Mouse (Mus musculus) CH12.LX (cell line): Measurements from ENCODE around the gene Pcbp2.

ENCODE experiments used
- CTCF ChIP-seq, 2 experiments: IDR thresholded peaks in 1 of 2; conservative IDR thresholded peaks in 1 of 2; 2 replicates each; pipeline ENCODE4 v1.5.1; 2011 to 2012; ENCODE audit warnings: low read depth in 2 of 2, low read length in 2 of 2, improper control_type of control experiment in 1 of 2, inconsistent platforms in 1 of 2, mild to moderate bottlenecking in 1 of 2, moderate library complexity in 1 of 2
- E2F4 ChIP-seq: IDR thresholded peaks from 2 replicates; pipeline ENCODE4 v1.6.1; 2011; ENCODE audit warnings: low read depth, low read length, improper control_type of control experiment; ENCODE audit not compliant: insufficient replicate concordance
- EP300 ChIP-seq: IDR thresholded peaks from 2 replicates; pipeline ENCODE4 v1.6.1; 2011; ENCODE audit warnings: low read length, improper control_type of control experiment
- KAT2A ChIP-seq: IDR thresholded peaks from 2 replicates; pipeline ENCODE4 v1.6.1; 2012; ENCODE audit warnings: low read length, improper control_type of control experiment, inconsistent platforms; ENCODE audit not compliant: insufficient replicate concordance
- MAFK ChIP-seq: IDR thresholded peaks from 2 replicates; pipeline ENCODE4 v1.6.1; 2011; ENCODE audit warnings: low read length, improper control_type of control experiment; ENCODE audit not compliant: insufficient replicate concordance
- MXI1 ChIP-seq: IDR thresholded peaks from 2 replicates; pipeline ENCODE4 v1.6.1; 2011; ENCODE audit warnings: mild to moderate bottlenecking, low read depth, low read length, improper control_type of control experiment
- NELFE ChIP-seq: IDR thresholded peaks from 2 replicates; pipeline ENCODE4 v1.6.1; 2011; ENCODE audit warnings: low read depth, low read length, improper control_type of control experiment
- POLR2A ChIP-seq: IDR thresholded peaks from 2 replicates; pipeline ENCODE4 v1.6.1; 2011; ENCODE audit warnings: low read depth, mild to moderate bottlenecking, improper control_type of control experiment, low read length
- RAD21 ChIP-seq: IDR thresholded peaks from 2 replicates; pipeline ENCODE4 v1.6.1; 2011; ENCODE audit warnings: low read depth, mild to moderate bottlenecking, low read length, improper control_type of control experiment, moderate library complexity
- SIN3A ChIP-seq: IDR thresholded peaks from 2 replicates; pipeline ENCODE4 v1.6.1; 2012; ENCODE audit warnings: low read length, improper control_type of control experiment, inconsistent platforms
- SMC3 ChIP-seq: IDR thresholded peaks from 2 replicates; pipeline ENCODE4 v1.6.1; 2011; ENCODE audit warnings: low read depth, low read length, improper control_type of control experiment
- UBTF ChIP-seq: IDR thresholded peaks from 2 replicates; pipeline ENCODE4 v1.6.1; 2012; ENCODE audit warnings: low read depth, mild to moderate bottlenecking, inconsistent platforms, low read length, improper control_type of control experiment, moderate library complexity

- TF ChIP-seq EP300, result no peak
- TF ChIP-seq POLR2A, result no peak
- TF ChIP-seq CTCF (conservative IDR thresholded peaks at IDR 0.05 in 1 of 2, IDR thresholded peaks at IDR 0.05 in 1 of 2; ENCODE audit: low read depth in 2 of 2, low read length in 2 of 2), result no peak
- no peak for TF ChIP-seq SIN3A
- TF ChIP-seq RAD21, result no peak
- no peak for TF ChIP-seq E2F4
- TF ChIP-seq UBTF, result no peak
- no peak for TF ChIP-seq MXI1
- TF ChIP-seq KAT2A, result no peak
- TF ChIP-seq MAFK, result no peak
- no peak for TF ChIP-seq NELFE
- no peak for TF ChIP-seq SMC3
Measured at GRCm38 (mm10) chr15:102499851-102500250, 29.5 kb downstream of the Pcbp2 start.
